In the genomic region with DNA sequence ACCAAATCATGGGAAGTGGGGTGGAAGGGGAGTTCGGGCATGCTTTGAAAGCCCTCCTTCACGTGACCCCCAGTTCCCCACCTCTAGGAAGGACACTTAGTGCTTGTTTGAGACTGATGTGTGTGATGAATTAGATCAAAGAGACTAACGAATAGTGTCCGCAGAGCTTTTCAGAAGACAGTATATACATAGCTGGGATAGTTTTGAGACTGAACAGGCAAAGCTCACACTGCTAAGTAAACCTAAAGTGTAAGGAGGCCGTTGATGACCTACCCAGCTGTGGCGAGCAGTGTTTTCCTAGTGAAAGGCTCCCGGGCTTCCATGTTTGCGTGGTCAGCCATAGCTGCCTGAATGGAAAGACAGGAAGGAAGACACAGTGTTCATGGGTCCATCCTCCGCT, we compare ENCODE assay signal across 17 mouse cellular contexts.
"Had no signal": no experiment of that assay in that cellular context is flagged by ENCODE, and none has a peak within 500 bp of the region (broad histone marks: within the 10 kb centered on the region; RNA-seq: fewer than 3 reads in every experiment).

No protein-coding gene starts in this region.

- H3K27ac ChIP-seq: layer of hippocampus, adult 2 months; liver, embryonic 13.5 days; midbrain, embryonic 10.5 days; midbrain, embryonic 13.5 days; neural tube, embryonic 13.5 days; stomach, embryonic 15.5 days had no signal

- H3K4me1 ChIP-seq: liver, embryonic 13.5 days; megakaryocyte, embryonic 14.5 days; midbrain, embryonic 13.5 days had no signal

- H3K9ac ChIP-seq: liver, embryonic 13.5 days; midbrain, embryonic 13.5 days; neural tube, embryonic 13.5 days; stomach, embryonic 15.5 days had no signal

- ATAC-seq: midbrain, embryonic 13.5 days; midbrain, embryonic 16.5 days had no signal

- DNase-seq: kidney, adult 11 months; kidney, adult 8-10 months; layer of hippocampus, adult 9-11 months; liver, embryonic 13.5 days; lung, postnatal 14 days; retina, postnatal 1 day; right cerebral cortex, postnatal 25 days; spleen, adult 18-20 months; thymus, postnatal 25 days had no signal

- H3K36me3 ChIP-seq: liver, embryonic 13.5 days; midbrain, embryonic 10.5 days; midbrain, embryonic 13.5 days; neural tube, embryonic 13.5 days; stomach, embryonic 15.5 days had no signal

- H3K9me3 ChIP-seq: midbrain, embryonic 10.5 days; midbrain, embryonic 13.5 days; neural tube, embryonic 13.5 days; stomach, embryonic 15.5 days had no signal

- H3K27me3 ChIP-seq: liver, embryonic 13.5 days; megakaryocyte, embryonic 14.5 days; midbrain, embryonic 13.5 days; neural tube, embryonic 13.5 days; stomach, embryonic 15.5 days had no signal

- H3K4me2 ChIP-seq: liver, embryonic 13.5 days; midbrain, embryonic 13.5 days; neural tube, embryonic 13.5 days had no signal

- H3K4me3 ChIP-seq: layer of hippocampus, adult 2 months; liver, embryonic 13.5 days; megakaryocyte, embryonic 14.5 days; midbrain, embryonic 10.5 days; midbrain, embryonic 13.5 days; myocyte; neural tube, embryonic 13.5 days; stomach, embryonic 15.5 days had no signal
